Mouse (Mus musculus) gastrocnemius, adult 8-10 months (tissue): Measurements from ENCODE around the gene Sctr. TPM values are rescaled to one million over a fixed set of nuclear protein-coding genes. Genes with fewer than 3 reads are reported as not detected.

Source experiments
- DNase-seq, 2 experiments: peaks; one replicate each; pipeline ENCODE4 v3.0.0; 2022; ENCODE audit warnings: low spot score in 2 of 2
- total RNA-seq, 4 experiments: library from RNA; stranded (reverse); gene quantifications; 2 replicates each; pipeline ENCODE4 v1.2.4; 2022

Sctr gene
- total RNA-seq, 4 experiments from 2014 or later, result 1.5 to 3.3 (median 2.6) TPM

DNA sequence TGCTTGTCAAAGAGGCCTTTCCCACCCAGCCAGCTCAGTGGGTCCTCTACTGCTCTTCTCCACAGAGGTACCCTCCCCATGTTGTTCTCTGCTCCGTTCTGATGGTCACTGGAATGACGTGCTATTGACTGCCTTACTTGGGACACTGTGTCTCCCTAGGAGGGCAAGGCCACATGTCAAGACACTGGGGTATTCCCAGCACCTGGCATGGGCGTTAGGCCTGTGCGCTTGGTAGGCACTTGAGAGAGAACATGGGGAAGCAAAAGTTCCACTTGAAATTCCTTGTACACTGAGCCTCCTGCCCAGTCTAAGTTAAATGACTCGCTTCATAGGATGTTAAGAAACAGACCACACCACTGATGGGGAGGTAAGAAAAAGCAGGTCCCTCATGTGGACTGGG is 62.4 kb downstream of the Sctr start:
- no peak for DNase-seq

DNA sequence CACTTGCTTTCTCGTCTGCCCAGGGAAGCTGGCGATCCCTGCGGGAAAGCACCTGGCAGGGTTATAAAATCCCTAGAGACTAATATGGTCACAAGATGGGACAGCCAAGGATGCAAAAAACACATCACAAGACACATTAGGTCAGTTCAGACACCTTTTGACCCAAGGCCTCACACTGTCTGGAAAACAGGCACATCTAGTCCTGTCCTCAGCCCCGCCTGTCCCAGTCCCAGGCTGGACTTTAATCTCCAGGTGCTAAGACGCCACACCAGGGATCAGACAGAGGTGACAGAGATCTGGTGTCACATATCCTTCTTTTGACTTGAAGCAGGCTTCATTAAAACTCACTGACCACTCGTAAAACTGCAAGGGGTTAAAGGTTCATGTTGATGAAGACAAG is 63.5 kb downstream of the Sctr start:
- DNase-seq, result no peak

DNA sequence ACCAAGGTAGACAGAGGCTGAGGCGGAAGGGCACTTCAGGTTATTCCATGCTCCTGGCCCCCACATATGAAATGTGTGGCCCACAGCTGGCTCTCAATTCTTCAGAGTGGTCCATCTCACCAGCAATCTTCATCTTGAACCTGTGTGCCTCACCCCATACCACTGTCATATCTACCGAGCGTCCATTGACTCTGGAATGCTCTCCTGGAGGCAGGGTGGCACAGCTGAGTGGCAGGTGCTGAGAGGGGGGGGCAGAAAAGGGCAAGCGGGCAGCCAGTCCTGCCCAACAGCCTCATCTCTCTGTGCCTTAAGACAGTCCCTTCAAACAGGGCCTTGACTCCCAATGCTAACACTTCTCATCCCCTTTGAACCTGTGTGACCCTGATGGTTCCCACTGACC is 64.4 kb downstream of the Sctr start:
- no peak for DNase-seq

- DNase-seq, result peak in 1 of 2 experiments; percentile 37
Measured at GRCm38 (mm10) chr1:120072900-120073299, 66.2 kb downstream of the Sctr start.

DNA sequence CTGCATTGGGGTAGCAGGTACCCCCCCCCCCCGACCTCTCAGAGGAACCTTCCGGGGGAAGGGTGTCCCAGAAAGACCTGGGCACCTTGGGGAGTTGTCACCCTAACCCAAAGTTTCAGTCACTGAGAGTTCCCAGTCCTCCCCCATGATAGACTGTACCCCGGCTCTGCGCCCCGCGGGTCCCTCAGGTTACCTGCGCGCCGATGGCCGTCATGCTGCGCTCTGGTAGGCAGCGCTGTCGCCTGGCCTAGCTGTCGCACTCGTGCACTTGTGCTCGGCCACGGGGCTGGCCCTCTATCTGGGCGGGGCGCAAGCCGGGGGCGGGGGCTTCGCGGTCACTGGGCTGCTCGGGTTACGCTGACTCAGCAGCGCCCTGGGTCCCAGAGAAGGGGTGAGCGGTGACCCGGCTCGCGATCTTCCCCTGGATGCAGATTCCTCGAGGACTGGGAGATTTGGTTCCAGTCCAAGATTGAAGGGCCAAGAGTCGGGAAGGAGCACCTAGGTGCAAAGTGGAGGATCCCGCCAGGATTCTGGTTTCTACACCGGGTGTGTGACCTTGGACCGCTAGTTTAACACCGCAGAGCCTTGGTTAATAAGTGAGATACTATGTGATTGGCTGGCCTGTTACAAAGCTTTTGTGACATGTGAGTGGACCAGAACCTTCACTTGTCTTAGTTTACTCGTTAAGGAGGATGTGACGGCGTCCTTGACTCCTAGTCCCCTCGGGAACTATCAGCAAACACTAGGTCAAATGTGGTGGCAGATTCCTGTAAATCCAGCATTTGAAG is 67.0 kb downstream of the Sctr start, which contains the start of gene Tmem37:
Tmem37 (minus strand) TSS at position 556 of the 788 bp plus-strand sequence.
- peak; percentile 38 to 44 for DNase-seq

- no peak for DNase-seq
Measured at GRCm38 (mm10) chr1:120074307-120074702, 67.6 kb downstream of the Sctr start.

GRCm38 (mm10) chr1:120074931-120075330 is 68.2 kb downstream of the Sctr start:
- no peak for DNase-seq

- DNase-seq, result no peak
Measured at GRCm38 (mm10) chr1:120075507-120075906, 68.8 kb downstream of the Sctr start.

DNA sequence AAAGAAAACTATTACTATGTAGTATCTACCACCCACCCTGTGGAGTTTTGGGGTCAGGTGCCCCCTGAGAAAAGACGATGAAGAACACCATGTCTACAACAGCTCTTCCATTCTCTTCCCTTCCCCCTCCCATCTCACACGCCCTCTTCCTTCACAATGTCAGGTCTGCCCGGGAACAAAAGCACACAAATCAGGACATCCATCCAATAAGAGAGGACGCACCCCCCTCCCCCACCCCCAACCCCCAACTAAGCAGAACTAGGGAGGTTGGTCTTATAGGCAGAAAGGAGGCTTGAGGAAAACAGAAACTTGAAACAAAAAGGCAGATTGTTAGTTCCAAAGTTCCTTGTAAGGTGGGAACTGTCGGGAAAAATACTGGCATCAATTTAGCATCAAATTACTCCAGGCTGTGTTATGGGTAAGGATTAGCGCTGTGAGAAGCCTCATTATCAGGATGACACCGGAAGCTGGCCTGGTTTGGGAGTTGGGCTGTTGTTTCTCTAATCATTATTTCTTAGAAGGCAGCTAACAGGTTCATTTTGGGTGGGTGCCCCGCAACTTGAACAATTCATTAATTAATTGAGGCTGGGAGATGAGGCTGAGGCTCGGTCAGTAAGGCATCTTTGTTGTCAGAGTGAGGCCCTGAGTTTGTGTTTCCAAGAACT is 71.2 kb downstream of the Sctr start:
- DNase-seq, result no peak

DNA sequence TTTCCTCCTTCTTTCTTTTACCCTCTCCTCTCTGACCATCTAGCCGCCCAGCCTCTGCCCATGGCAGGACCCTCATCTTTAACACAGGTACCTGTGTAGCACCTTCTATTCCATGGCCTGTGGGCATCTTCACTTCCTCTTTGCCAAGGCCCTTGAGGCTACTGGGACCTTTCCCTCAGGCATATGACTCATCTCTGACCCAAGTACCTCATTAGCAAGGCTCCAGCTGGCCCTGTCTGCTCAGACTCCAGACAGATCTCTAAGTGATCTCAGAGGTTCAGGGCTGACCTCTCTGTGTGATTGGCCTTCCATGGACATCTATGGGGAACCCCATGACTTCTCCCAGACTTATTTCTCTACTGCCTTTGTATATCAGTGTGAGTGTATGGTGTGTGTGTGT is 73.9 kb downstream of the Sctr start:
- no peak for DNase-seq

DNA sequence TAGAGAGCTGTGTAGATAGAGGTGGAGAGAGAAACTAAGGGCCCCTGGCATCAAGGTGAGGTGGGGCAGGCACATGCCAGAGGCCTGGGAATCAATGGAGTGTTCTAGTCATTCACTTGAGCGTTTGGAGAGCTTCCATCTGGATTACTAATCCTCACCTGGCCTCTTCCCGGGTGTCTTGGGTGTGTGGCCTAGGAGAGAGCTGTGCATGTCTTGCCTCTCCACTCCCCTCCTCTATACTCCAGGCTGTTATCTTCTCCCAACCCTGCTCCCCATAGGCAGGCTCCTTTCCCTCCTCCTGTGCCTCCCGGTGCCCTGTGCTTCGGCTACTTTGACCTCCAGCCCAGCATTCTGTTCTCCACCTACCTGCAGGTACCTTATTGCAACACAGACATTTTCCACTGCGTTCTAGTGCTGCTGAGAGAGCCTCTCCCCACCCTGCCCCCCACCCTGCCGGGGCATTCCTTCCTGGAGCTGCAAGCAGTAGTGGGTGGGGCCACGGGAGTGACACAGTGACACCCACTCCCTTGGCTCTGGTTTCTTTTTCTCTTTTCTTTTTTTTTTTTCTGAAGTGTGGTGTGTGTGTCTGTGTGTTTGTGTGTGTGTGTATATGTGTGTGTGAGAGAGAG is 76.4 kb downstream of the Sctr start:
- DNase-seq, result no peak

GRCm38 (mm10) chr1:120083921-120084517 is 77.3 kb downstream of the Sctr start:
- no peak for DNase-seq

DNA sequence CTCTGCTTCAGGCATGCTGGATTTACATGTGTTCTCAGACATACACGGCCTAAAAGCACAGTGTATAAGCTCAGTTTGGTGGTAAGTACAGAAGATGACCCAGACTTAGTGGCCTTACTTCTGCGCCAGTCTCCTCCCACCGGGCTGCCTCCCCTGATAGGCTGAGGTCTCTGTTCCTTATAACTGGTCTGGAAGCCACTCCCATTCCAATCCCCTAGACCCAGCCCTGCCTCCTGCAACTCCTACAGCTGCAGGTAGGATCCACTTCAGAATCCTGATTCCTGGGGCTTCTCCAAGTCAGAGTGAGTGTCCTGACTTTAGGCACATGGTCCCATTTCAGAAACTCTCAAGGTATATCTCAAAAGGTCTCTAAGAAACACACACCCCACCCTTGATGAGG is 79.0 kb downstream of the Sctr start:
- DNase-seq, result no peak

DNA sequence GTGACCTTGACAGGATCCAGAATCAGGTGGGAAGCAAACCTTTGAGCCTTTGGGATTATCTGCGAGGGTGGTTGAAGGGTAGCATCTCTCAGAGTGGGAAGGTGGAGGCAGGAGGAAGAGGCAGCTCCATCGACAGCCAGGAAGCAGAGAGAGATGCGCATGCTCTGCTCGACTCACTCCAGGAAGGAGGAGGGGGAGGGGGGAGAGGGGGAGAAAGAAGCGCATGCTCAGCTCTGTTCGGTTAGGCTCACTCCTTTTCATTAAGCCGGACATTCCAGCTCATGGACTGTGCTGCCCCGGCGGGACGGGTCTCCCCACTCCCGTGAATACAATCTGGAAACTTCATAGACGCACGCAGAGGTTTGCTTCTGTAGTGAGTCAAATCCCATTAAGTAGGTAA is 80.0 kb downstream of the Sctr start:
- no peak for DNase-seq

GRCm38 (mm10) chr1:120089180-120089579 is 82.5 kb downstream of the Sctr start:
- no peak for DNase-seq

GRCm38 (mm10) chr1:120090880-120091570 is 84.3 kb downstream of the Sctr start:
- peak in 1 of 2 experiments; percentile 12 for DNase-seq

DNA sequence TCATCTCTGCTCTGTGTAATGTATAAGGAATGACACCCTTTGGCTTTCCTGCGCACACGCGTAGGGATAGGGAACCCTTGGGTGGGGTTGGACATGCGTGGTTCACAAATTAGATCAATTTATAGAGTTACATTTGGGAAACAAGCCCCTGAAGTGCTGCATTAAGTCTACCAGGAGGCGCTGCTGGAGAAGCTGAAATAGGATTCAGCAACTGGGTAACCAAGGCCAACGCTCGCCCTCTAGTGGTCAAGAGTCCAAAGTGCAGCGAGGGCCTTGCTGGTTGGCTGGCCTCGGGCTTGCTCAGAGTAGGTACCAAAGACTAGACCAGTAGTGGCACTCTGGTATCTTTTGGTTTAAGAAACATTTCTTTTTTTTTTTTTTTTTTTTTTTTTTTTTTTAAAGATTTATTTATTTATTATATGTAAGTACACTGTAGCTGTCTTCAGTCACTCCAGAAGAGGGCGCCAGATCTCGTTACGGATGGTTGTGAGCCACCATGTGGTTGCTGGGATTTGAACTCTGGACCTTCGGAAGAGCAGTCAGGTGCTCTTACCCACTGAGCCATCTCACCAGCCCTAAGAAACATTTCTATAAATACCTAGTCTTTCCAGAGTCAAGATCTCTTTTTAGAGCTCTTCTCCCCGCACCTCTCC is 86.9 kb downstream of the Sctr start:
- peak; percentile 70 to 76 for DNase-seq

- DNase-seq, result no peak
Measured at GRCm38 (mm10) chr1:120094920-120095319, 88.2 kb downstream of the Sctr start.

DNA sequence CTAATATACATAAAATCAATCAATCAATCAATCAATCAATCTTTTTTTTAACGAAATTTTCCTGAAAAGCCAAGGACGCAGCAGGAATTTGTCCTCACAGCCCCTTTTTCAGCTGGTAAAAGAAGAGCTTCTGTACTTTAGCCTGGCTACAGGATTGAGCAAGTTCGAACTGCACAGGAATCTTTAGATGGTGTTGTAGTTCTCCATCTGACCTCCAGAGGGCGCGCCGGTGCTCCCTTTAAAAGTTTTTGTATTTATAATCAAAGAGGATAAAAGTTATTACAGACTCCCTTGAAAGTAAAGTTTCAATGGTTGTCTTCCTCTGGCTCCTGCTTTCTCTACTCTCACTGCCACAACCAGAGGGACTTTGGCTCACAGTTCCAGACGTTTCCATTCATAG is 91.6 kb downstream of the Sctr start:
- DNase-seq, result peak; percentile 32 to 44

GRCm38 (mm10) chr1:120099483-120099882 is 92.8 kb downstream of the Sctr start:
- no peak for DNase-seq
